Mouse (Mus musculus): Measurements from ENCODE around the gene Pknox1.
"Not testable (repeated sequence)": the region's sequence is repeated elsewhere in the genome, so short reads cannot be mapped to it uniquely, and the experiment has no call there.

Pknox1 gene

GRCm38 (mm10) chr17:31541460-31541831 lies 23.1 kb upstream of the Pknox1 start:
- CTCF ChIA-PET, result interaction anchor here in 1 of 4 experiments (0.5 kb wide), 1 partner anchor 11 kb away, joined by 3 read pairs; no protein-coding TSS in a partner anchor
- POLR2A ChIA-PET, result interaction anchor here in 2 of 4 experiments (0.9 to 2.1 kb wide), 4 partner anchors 8 to 17 kb away, joined by 3 to 6 read pairs (median 4); no protein-coding TSS in a partner anchor

GRCm38 (mm10) chr17:31543574-31543973 lies 21.0 kb upstream of the Pknox1 start:
- ChIA-PET POLR2A (interaction anchor here in 2 of 4 experiments (0.7 to 0.8 kb wide), 2 partner anchors 14 to 15 kb away, joined by 3 to 4 read pairs; no protein-coding TSS in a partner anchor), CTCF (no interaction called here)

DNA sequence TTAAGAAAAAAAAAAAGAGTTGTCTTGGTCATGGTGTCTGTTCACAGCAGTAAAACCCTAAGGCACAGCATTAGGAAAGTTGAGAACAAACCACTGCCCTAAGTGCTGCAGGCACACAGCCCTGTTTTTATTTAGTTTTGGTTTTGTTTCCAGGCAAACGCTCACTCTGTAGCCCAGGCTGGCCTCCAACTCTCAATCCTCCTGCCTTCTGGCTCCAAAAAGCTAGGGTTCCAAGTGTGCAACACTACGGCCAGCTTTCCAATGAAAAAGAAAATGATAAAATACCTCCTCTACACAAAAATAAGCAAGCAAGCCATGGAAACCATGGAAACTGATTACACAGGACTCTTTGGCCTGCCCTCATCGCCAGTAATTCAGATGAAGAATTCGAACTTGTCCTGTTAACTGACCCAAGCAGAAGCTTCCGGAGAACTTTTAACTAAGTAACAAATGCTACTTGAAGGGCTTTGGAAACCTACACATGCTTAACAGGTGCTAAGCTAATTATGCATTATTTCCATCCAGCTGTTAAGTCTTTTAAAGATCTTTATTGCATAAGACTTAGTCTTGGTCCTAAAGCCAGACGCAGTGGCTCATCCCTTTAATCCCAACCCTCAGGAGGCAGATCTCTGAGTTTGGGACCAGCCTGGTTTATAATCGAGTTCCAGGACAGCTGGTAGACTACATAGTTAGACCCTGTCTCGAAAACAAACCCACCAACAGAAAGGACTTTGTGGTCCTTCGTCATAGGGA lies 17.9 kb upstream of the Pknox1 start:
- POLR2A ChIA-PET, result interaction anchor here in 2 of 4 experiments (0.9 to 5.6 kb wide), 6 partner anchors 12 to 42 kb away, joined by 3 to 52 read pairs (median 4); no protein-coding TSS in a partner anchor
- CTCF ChIA-PET, result interaction anchor here in 2 of 4 experiments (0.6 to 0.7 kb wide), 3 partner anchors 21 to 538 kb away, joined by 3 to 5 read pairs (median 3); no protein-coding TSS in a partner anchor

- POLR2A ChIA-PET, result interaction anchor here (0.6 to 5.6 kb wide), 13 partner anchors 11 to 259 kb away, joined by 3 to 52 read pairs (median 5); partner anchors contain the start of genes Pknox1 (in 2 of the 4) and Wdr4 (in 1 of the 4)
- CTCF ChIA-PET, result interaction anchor here in 1 of 4 experiments (0.7 kb wide), 2 partner anchors 203 to 204 kb away, joined by 3 to 4 read pairs; no protein-coding TSS in a partner anchor
Measured at GRCm38 (mm10) chr17:31547974-31548373, 16.6 kb upstream of the Pknox1 start.

GRCm38 (mm10) chr17:31549389-31549788 lies 15.1 kb upstream of the Pknox1 start:
- ChIA-PET POLR2A (interaction anchor here in 3 of 4 experiments (0.6 to 5.6 kb wide), 18 partner anchors 9 to 261 kb away, joined by 3 to 52 read pairs (median 4); partner anchors contain the start of gene Pknox1 (in 2 of the 3)), CTCF (interaction anchor here in 1 of 4 experiments (0.6 kb wide), 1 partner anchor 69 kb away, joined by 4 read pairs; no protein-coding TSS in a partner anchor)

DNA sequence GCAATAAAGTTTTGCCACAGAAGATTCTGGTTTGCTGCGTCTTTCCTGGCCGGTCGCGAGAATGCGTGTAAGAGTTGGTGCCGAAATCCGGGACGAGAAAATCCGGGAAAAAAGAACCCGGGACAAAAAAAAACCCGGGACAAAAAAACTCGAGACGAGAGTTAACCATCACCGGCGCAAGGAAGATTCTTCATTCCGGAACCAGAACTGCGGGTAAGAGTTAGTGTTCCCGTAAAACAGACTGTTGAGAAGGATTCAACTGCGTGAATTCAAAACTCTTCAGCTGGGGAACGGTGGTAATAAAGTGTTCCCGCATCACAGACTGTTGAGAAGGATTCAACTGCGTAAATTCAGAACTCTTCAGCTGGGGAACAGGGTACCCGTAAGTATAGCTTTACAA lies 11.9 kb upstream of the Pknox1 start:
- POLR2A ChIA-PET, result interaction anchor here in 3 of 4 experiments (0.8 to 4.4 kb wide), 4 partner anchors 11 to 107 kb away, joined by 3 to 31 read pairs (median 10); partner anchors contain the start of gene Pknox1 (in 1 of the 3)
- CTCF ChIA-PET, result not testable (repeated sequence)

- POLR2A ChIA-PET, result interaction anchor here in 2 of 4 experiments (0.5 to 5.4 kb wide), 8 partner anchors 8 to 97 kb away, joined by 3 to 40 read pairs (median 4); partner anchors contain the start of gene Pknox1 (in 1 of the 2)
- CTCF ChIA-PET, result no interaction called here
Measured at GRCm38 (mm10) chr17:31556253-31556652, 8.3 kb upstream of the Pknox1 start.

GRCm38 (mm10) chr17:31557124-31557880 lies 7.2 kb upstream of the Pknox1 start:
- CTCF ChIA-PET, result interaction anchor here in 1 of 4 experiments (0.7 kb wide), 1 partner anchor 67 kb away, joined by 3 read pairs; no protein-coding TSS in a partner anchor
- POLR2A ChIA-PET, result interaction anchor here (0.6 to 5.4 kb wide), 45 partner anchors 8 to 263 kb away, joined by 3 to 52 read pairs (median 5); partner anchors contain the start of genes Cbs (in 2 of the 4) and Pde9a (in 1 of the 4)

DNA sequence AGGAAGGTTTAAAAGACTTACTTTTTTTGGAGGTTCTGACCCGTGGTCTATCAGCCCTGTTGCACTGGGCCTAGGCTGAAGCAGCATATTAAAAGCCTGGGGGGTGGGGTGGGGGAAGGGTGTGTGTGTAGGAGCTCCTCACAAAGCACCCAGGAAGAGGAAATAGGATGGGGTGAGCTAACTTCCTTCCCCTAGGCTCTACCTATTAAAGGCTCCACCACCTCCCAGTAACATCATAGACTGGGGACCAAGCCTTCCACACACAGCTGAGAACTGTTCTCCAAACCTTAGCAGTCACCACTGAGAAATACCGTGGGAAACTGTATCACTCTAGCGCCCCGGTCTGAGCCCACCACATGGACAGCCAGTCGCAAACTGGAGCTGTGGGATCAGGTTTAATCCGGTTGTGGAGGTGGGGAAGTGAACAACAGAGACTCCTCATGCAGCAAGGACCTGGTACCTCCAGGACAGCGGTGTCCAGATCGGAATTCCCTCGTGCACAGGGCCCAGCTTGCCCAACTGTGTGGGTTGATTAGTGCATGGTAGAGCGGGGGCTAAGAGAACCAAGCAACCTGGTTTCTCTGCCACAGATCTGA lies 6.5 kb upstream of the Pknox1 start:
- CTCF ChIA-PET, result interaction anchor here in 1 of 4 experiments (0.7 kb wide), 1 partner anchor 68 kb away, joined by 3 read pairs; no protein-coding TSS in a partner anchor

GRCm38 (mm10) chr17:31559021-31559789 lies 5.3 kb upstream of the Pknox1 start:
- ChIA-PET CTCF (no interaction called here), POLR2A (interaction anchor here in 3 of 4 experiments (0.6 to 5.4 kb wide), 60 partner anchors 8 to 554 kb away, joined by 3 to 52 read pairs (median 4); partner anchors contain the start of genes Cbs (in 2 of the 3), Ndufv3 (in 1 of the 3) and Wdr4 (in 1 of the 3))

More for the DNA sequence above, 6.5 kb upstream of the Pknox1 start:
- POLR2A ChIA-PET, result interaction anchor here (0.6 to 5.4 kb wide), 56 partner anchors 8 to 287 kb away, joined by 3 to 52 read pairs (median 5); partner anchors contain the start of genes Cbs (in 2 of the 4) and Pde9a (in 1 of the 4)

GRCm38 (mm10) chr17:31563632-31564014 lies 911 bp upstream of the Pknox1 start:
- POLR2A ChIA-PET, result interaction anchor here (0.5 to 9.5 kb wide), 73 partner anchors 7 to 759 kb away, joined by 3 to 182 read pairs (median 4); partner anchors contain the start of genes Cbs (in 3 of the 4), Ndufv3 (in 2 of the 4), Wdr4 (in 2 of the 4) and Abcg1 (in 1 of the 4)

DNA sequence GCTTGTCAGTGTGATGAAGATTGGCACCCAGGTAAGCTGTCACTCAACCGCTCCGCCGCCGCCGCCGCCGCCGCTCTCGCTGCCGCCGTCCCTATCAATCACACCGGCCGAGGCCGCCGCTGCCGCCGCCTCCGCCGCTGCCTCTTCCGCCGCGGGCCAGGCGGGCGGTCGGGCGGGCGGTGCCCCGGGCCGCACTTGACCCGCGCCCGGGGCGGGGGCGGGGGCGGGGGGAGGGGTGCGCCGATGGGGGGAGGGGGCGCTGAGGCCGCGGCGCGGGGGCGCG lies 265 bp downstream of the Pknox1 start:
- CTCF ChIA-PET, result interaction anchor here in 2 of 4 experiments (0.6 to 1.7 kb wide), 5 partner anchors 72 to 446 kb away, joined by 3 to 10 read pairs (median 4); no protein-coding TSS in a partner anchor
- POLR2A ChIA-PET, result interaction anchor here (0.5 to 9.5 kb wide), 78 partner anchors 8 to 757 kb away, joined by 3 to 182 read pairs (median 4); partner anchors contain the start of genes Cbs (in 3 of the 4), Ndufv3 (in 2 of the 4), Wdr4 (in 2 of the 4) and Abcg1 (in 1 of the 4)

More at GRCm38 (mm10) chr17:31563632-31564014, 911 bp upstream of the Pknox1 start:
- CTCF ChIA-PET, result interaction anchor here in 3 of 4 experiments (0.5 to 1.7 kb wide), 7 partner anchors 10 to 902 kb away, joined by 3 to 10 read pairs (median 3); no protein-coding TSS in a partner anchor

- ChIA-PET CTCF (interaction anchor here (0.6 to 2.1 kb wide), 12 partner anchors 9 to 446 kb away, joined by 3 to 10 read pairs (median 6); no protein-coding TSS in a partner anchor), POLR2A (interaction anchor here (0.6 to 9.5 kb wide), 54 partner anchors 7 to 289 kb away, joined by 3 to 182 read pairs (median 4); partner anchors contain the start of genes Cbs (in 2 of the 4), Wdr4 (in 2 of the 4) and Ndufv3 (in 1 of the 4))
Measured at GRCm38 (mm10) chr17:31565141-31566056, 865 bp downstream of the Pknox1 start.

- POLR2A ChIA-PET, result interaction anchor here (0.6 to 9.5 kb wide), 41 partner anchors 8 to 308 kb away, joined by 3 to 182 read pairs (median 5); partner anchors contain the start of genes Cbs (in 2 of the 4), Wdr4 (in 2 of the 4) and Ndufv3 (in 1 of the 4)
- CTCF ChIA-PET, result interaction anchor here (0.5 to 2.1 kb wide), 7 partner anchors 8 to 74 kb away, joined by 4 to 9 read pairs (median 5); no protein-coding TSS in a partner anchor
Measured at GRCm38 (mm10) chr17:31566276-31566675, 1.7 kb downstream of the Pknox1 start.

GRCm38 (mm10) chr17:31569756-31570155 lies 5.2 kb downstream of the Pknox1 start:
- ChIA-PET POLR2A (interaction anchor here (0.7 to 9.5 kb wide), 10 partner anchors 10 to 284 kb away, joined by 3 to 182 read pairs (median 4); no protein-coding TSS in a partner anchor), CTCF (interaction anchor here in 1 of 4 experiments (1.3 kb wide), 1 partner anchor 37 kb away, joined by 3 read pairs; no protein-coding TSS in a partner anchor)

Measured in embryonic stem cell, embryonic (primary cell).